ENCODE assay signal across 17 mouse cellular contexts in the genomic region with DNA sequence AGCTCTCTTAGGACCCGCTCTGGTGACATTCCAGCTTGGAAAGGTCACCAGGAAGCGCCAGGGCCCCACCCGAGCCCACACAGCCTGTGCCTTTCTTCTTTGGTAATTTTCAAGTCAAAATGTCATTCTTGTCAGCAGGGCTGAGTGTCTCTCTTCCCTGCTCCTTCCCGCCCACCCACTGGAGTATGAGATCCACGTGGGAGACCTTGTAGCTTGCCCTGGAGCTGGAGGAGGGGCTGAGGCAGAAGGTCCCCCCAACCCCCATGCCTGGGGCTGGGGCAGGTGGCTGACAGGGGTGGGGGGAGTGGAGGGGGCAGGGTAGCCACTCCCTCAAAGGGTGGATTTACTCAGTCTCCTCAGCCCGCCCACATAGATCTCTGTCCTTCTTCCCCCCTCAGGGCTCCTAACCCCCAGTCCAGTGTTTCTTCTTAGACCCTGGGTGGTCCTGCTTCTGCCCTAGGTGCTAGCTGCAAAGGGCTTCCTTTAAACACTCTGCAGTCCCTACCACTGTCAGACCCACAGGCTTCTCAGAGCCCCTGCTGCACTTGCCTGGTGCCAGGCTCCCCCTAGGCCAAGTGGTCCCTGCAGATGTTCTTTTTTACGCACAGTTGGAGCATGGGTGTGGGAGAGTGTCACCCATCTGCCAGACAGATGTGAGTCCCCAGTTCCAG. TPM values are rescaled to one million over a fixed set of nuclear protein-coding genes. Genes with fewer than 3 reads are reported as not detected.
DNase-seq lines count a peak whose midpoint lies in the region; ATAC-seq and TF ChIP-seq lines count a peak whose summit lies in the region.
"Had no signal": no experiment of that assay in that cellular context is flagged by ENCODE, and none has a peak within 500 bp of the region (broad histone marks: within the 10 kb centered on the region; RNA-seq: fewer than 3 reads in every experiment).

No protein-coding gene starts in this region.

- no peak for ATAC-seq in intestine, embryonic 15.5 days
- no peak for ATAC-seq in intestine, postnatal 0 days
- no peak for ATAC-seq in limb, embryonic 11.5 days (ENCODE audit: insufficient number of reproducible peaks, low FRiP score, low TSS enrichment, low read depth)

- WGBS in intestine, embryonic 15.5 days: 38% methylated on average over 7 of the region's 7 CpGs
- WGBS in intestine, postnatal 0 days: 61% methylated on average over 7 of the region's 7 CpGs
- WGBS in embryonic facial prominence, embryonic 10.5 days: 19% methylated on average over 7 of the region's 7 CpGs
- 38% methylated on average over 7 of the region's 7 CpGs for WGBS in limb, embryonic 11.5 days

- no peaks in the 10 kb centered on the region for H3K9me3 ChIP-seq in intestine, embryonic 15.5 days
- no peaks in the 10 kb centered on the region for H3K9me3 ChIP-seq in intestine, postnatal 0 days (ENCODE audit: control insufficient read depth)
- no peaks in the 10 kb centered on the region for H3K9me3 ChIP-seq in ES-E14 (ENCODE audit: control insufficient read depth, insufficient read depth, low read depth, low read length)
- no peaks in the 10 kb centered on the region for H3K9me3 ChIP-seq in embryonic facial prominence, embryonic 10.5 days
- H3K9me3 ChIP-seq in limb, embryonic 11.5 days (ENCODE audit: control insufficient read depth, low read length): no peaks in the 10 kb centered on the region
- H3K9me3 ChIP-seq: heart, embryonic 13.5 days; hindbrain, embryonic 13.5 days; kidney, embryonic 15.5 days; neural tube, embryonic 12.5 days had no signal

- H3K4me3 ChIP-seq in intestine, embryonic 15.5 days (replicated peaks): no peak overlapping the region
- H3K4me3 ChIP-seq in intestine, postnatal 0 days (ENCODE audit: low read depth, low read length): no peak overlapping the region
- H3K4me3 ChIP-seq in ES-E14 (ENCODE audit: insufficient read depth in 1 of 2, low read depth in 1 of 2, low read length in 2 of 2, poor library complexity in 1 of 2, severe bottlenecking in 1 of 2): no peak overlapping the region
- H3K4me3 ChIP-seq in embryonic facial prominence, embryonic 10.5 days: peak overlapping the region; percentile 13; the same call in 1 of the 2 replicates
- no peak overlapping the region for H3K4me3 ChIP-seq in limb, embryonic 11.5 days (ENCODE audit: low read depth, low read length)
- H3K4me3 ChIP-seq: heart, embryonic 13.5 days; hindbrain, embryonic 13.5 days; kidney, embryonic 15.5 days; layer of hippocampus, adult 2 months; neural tube, embryonic 12.5 days had no signal

- in situ Hi-C loops in ES-E14 (cut with MboI; ENCODE audit: low sequenced_read_pairs in 2 of 2, unreplicated experiment in 2 of 2): no loop called here

- no peak overlapping the region for H3K4me2 ChIP-seq in intestine, embryonic 15.5 days (replicated peaks)
- H3K4me2 ChIP-seq in intestine, postnatal 0 days (replicated peaks; ENCODE audit: low read depth): no peak overlapping the region
- H3K4me2 ChIP-seq in limb, embryonic 11.5 days (ENCODE audit: low read depth, severe bottlenecking): no peak overlapping the region
- H3K4me2 ChIP-seq: heart, embryonic 13.5 days; hindbrain, embryonic 13.5 days; kidney, embryonic 15.5 days; neural tube, embryonic 12.5 days had no signal

- 0 out of 2 replicates have a peak, but pooled peaks cover 2% of the 10 kb centered on the region for H3K27me3 ChIP-seq in intestine, embryonic 15.5 days (replicated peaks)
- H3K27me3 ChIP-seq in intestine, postnatal 0 days (replicated peaks; ENCODE audit: control insufficient read depth, insufficient read depth, low read length): 0 out of 2 replicates have a peak, but pooled peaks cover 4% of the 10 kb centered on the region
- H3K27me3 ChIP-seq in embryonic facial prominence, embryonic 10.5 days (replicated peaks; ENCODE audit: low read depth, poor library complexity, severe bottlenecking): peaks cover 30% of the 10 kb centered on the region
- H3K27me3 ChIP-seq in limb, embryonic 11.5 days (ENCODE audit: control insufficient read depth, insufficient read depth, low read length): no peaks in the 10 kb centered on the region
- H3K27me3 ChIP-seq: kidney, embryonic 15.5 days; neural tube, embryonic 12.5 days had no signal

- H3K36me3 ChIP-seq in intestine, embryonic 15.5 days: no peaks in the 10 kb centered on the region
- H3K36me3 ChIP-seq in intestine, postnatal 0 days (ENCODE audit: control insufficient read depth, insufficient read depth): no peaks in the 10 kb centered on the region
- no peaks in the 10 kb centered on the region for H3K36me3 ChIP-seq in ES-E14 (ENCODE audit: control insufficient read depth, insufficient read depth, low read length, poor library complexity, severe bottlenecking)
- no peaks in the 10 kb centered on the region for H3K36me3 ChIP-seq in embryonic facial prominence, embryonic 10.5 days (replicated peaks)
- no peaks in the 10 kb centered on the region for H3K36me3 ChIP-seq in limb, embryonic 11.5 days (ENCODE audit: control insufficient read depth, insufficient read depth, low read length)
- H3K36me3 ChIP-seq: heart, embryonic 13.5 days; hindbrain, embryonic 13.5 days; kidney, embryonic 15.5 days; neural tube, embryonic 12.5 days had no signal

- TF ChIP-seq CTCF in intestine, postnatal 0 days (IDR thresholded peaks at IDR 0.05; ENCODE audit: low read depth): no peak

- no peak for DNase-seq in ES-E14 (ENCODE audit: low read depth, low spot score)
- peak; percentile 61 for DNase-seq in embryonic facial prominence, embryonic 10.5 days (ENCODE audit: low spot score)
- DNase-seq in limb, embryonic 11.5 days (ENCODE audit: low spot score): peak; percentile 40
- no peak for DNase-seq in urinary bladder, adult 2 months (ENCODE audit: low spot score)
- no peak for DNase-seq in urinary bladder, postnatal 14 days (ENCODE audit: low spot score)
- DNase-seq: adrenal gland, adult 2 months; cerebellum, postnatal 36 days; gastrocnemius, postnatal 36 days; retina, postnatal 1 day; spleen, adult 18-20 months had no signal

- H3K4me1 ChIP-seq in intestine, embryonic 15.5 days (replicated peaks): peaks cover 17% of the 10 kb centered on the region
- no peaks in the 10 kb centered on the region for H3K4me1 ChIP-seq in intestine, postnatal 0 days (replicated peaks; ENCODE audit: control insufficient read depth, insufficient read depth, low read length)
- H3K4me1 ChIP-seq in ES-E14 (ENCODE audit: control insufficient read depth in 2 of 2, insufficient read depth in 2 of 2, low read length in 2 of 2, poor library complexity in 1 of 2): peaks cover 10 to 42% of the 10 kb centered on the region in 2 experiments; a peak in 3 of 4 replicates
- H3K4me1 ChIP-seq in embryonic facial prominence, embryonic 10.5 days: peaks cover 68% of the 10 kb centered on the region
- peaks cover 32% of the 10 kb centered on the region for H3K4me1 ChIP-seq in limb, embryonic 11.5 days (ENCODE audit: control insufficient read depth, insufficient read depth, low read length)

- no peak overlapping the region for H3K27ac ChIP-seq in intestine, embryonic 15.5 days
- H3K27ac ChIP-seq in intestine, postnatal 0 days (ENCODE audit: low read depth, low read length): no peak overlapping the region
- H3K27ac ChIP-seq in ES-E14 (ENCODE audit: insufficient read depth, low read depth, low read length, poor library complexity, severe bottlenecking): peak overlapping the region; percentile 14; the same call in 1 of the 2 replicates
- peak overlapping the region; percentile 35 for H3K27ac ChIP-seq in embryonic facial prominence, embryonic 10.5 days (replicated peaks)
- no peak overlapping the region for H3K27ac ChIP-seq in limb, embryonic 11.5 days (replicated peaks; ENCODE audit: low read depth, low read length)
- H3K27ac ChIP-seq: heart, embryonic 13.5 days; hindbrain, embryonic 13.5 days; kidney, embryonic 15.5 days; layer of hippocampus, adult 2 months; neural tube, embryonic 12.5 days had no signal

- H3K9ac ChIP-seq in intestine, embryonic 15.5 days: peak overlapping the region; percentile 28; the same call in 1 of the 2 replicates
- H3K9ac ChIP-seq in intestine, postnatal 0 days (ENCODE audit: low read depth, low read length): no peak overlapping the region
- no peak overlapping the region; the same call in 1 of the 2 replicates for H3K9ac ChIP-seq in ES-E14 (ENCODE audit: insufficient read depth, low read depth, low read length, poor library complexity, severe bottlenecking)
- peak overlapping the region; percentile 12; the same call in 1 of the 2 replicates for H3K9ac ChIP-seq in limb, embryonic 11.5 days (ENCODE audit: low read length)
- H3K9ac ChIP-seq: heart, embryonic 13.5 days; hindbrain, embryonic 13.5 days; kidney, embryonic 15.5 days; neural tube, embryonic 12.5 days had no signal

TF ChIP-seq in ES-E14, 5 proteins besides CTCF, POLR2A, EP300 and RAD21:
- TF ChIP-seq MAFK (IDR thresholded peaks at IDR 0.05; ENCODE audit: insufficient read depth, low read depth, low read length) (no peak), HCFC1 (IDR thresholded peaks at IDR 0.05; ENCODE audit: borderline replicate concordance, insufficient read depth, low read length) (no peak), CHD2 (IDR thresholded peaks at IDR 0.05; ENCODE audit: low read depth, low read length) (no peak), ZC3H11A (IDR thresholded peaks at IDR 0.05; ENCODE audit: borderline replicate concordance, low read depth, low read length) (no peak), ZNF384 (IDR thresholded peaks at IDR 0.05; ENCODE audit: low read depth, low read length) (no peak)

RNA-seq across cellular contexts. Expression of gene Cpne5, which starts 52.5 kb away (rescaled TPM):
- 7.5 and 8.3 TPM in 2 replicates for polyA plus RNA-seq in intestine, embryonic 15.5 days (2015; fragmentation: Nextera tagmentation; extraction: Ambion mirVana)
- polyA plus RNA-seq in intestine, postnatal 0 days (2015; fragmentation: Nextera tagmentation; extraction: Ambion mirVana): 2.7 and 3.3 TPM in 2 replicates
- 5.1 and 5.8 TPM in 2 replicates for total RNA-seq in ES-E14 (2012; rRNA removed)
- polyA plus RNA-seq in embryonic facial prominence, embryonic 10.5 days (2016; fragmentation: Nextera tagmentation; extraction: Ambion mirVana): 3.6 and 4.7 TPM in 2 replicates
- 3.0 and 4.1 TPM in 2 replicates for polyA plus RNA-seq in limb, embryonic 11.5 days (2014; fragmentation: Nextera tagmentation; extraction: Ambion mirVana)
- 0.56 and 1.0 TPM in 2 replicates for polyA plus RNA-seq in urinary bladder, adult 2 months (2012; rRNA removed)
- total RNA-seq: gastrocnemius, postnatal 36 days had no signal

Comparison
In these comparisons a context has a peak if more than half of its experiments do, and no peak if none do; other contexts are left out.
1. H3K9ac ChIP-seq: peak in intestine, embryonic 15.5 days (single experiment) and limb, embryonic 11.5 days (single experiment); none in intestine, postnatal 0 days (single experiment) and ES-E14 (single experiment).
2. H3K27ac ChIP-seq: peak in ES-E14 (single experiment) and embryonic facial prominence, embryonic 10.5 days (single experiment); none in intestine, embryonic 15.5 days (single experiment), intestine, postnatal 0 days (single experiment) and limb, embryonic 11.5 days (single experiment).
3. DNase-seq: peak in embryonic facial prominence, embryonic 10.5 days (single experiment) and limb, embryonic 11.5 days (single experiment); none in ES-E14 (single experiment), urinary bladder, adult 2 months (single experiment) and urinary bladder, postnatal 14 days (single experiment).